Mouse (Mus musculus) 3T3-L1 (cell line): ENCODE measurements around the gene Ube2q2.
"Not testable (repeated sequence)": the region's sequence is repeated elsewhere in the genome, so short reads cannot be mapped to it uniquely, and the experiment has no call there.

Experiments used
- DNase-seq: peaks from one replicate; pipeline ENCODE4 v3.0.0-alpha.2; 2015; ENCODE audit warnings: low read depth, low spot score

Gene Ube2q2

GRCm38 (mm10) chr9:55148854-55149498, at the start of gene Ube2q2:
Gene Ube2q2, plus strand, starts transcription at chr9:55148854.
- peak; percentile 20 for DNase-seq

GRCm38 (mm10) chr9:55101117-55101516, 47.5 kb upstream of the Ube2q2 start:
- no peak for DNase-seq

GRCm38 (mm10) chr9:55102186-55102835, 46.3 kb upstream of the Ube2q2 start:
- no peak for DNase-seq

- DNase-seq = no peak
These were observed 45.6 kb upstream of the Ube2q2 start for GRCm38 (mm10) chr9:55102931-55103630.

GRCm38 (mm10) chr9:55110059-55110834, 38.4 kb upstream of the Ube2q2 start:
- DNase-seq = peak; percentile 94

- DNase-seq = not testable (repeated sequence)
These were observed 37.8 kb upstream of the Ube2q2 start for GRCm38 (mm10) chr9:55110835-55111217.

- peak; percentile 65 for DNase-seq
These were observed 33.9 kb upstream of the Ube2q2 start for GRCm38 (mm10) chr9:55114752-55115151.

- DNase-seq = no peak
These were observed 31.2 kb upstream of the Ube2q2 start for GRCm38 (mm10) chr9:55117293-55118055.

- no peak for DNase-seq
These were observed 26.1 kb upstream of the Ube2q2 start for GRCm38 (mm10) chr9:55122586-55122985.

- DNase-seq = peak; percentile 37
These were observed 22.9 kb upstream of the Ube2q2 start for GRCm38 (mm10) chr9:55125735-55126134.

GRCm38 (mm10) chr9:55126295-55126694, 22.4 kb upstream of the Ube2q2 start:
- peak; percentile 90 for DNase-seq

- no peak for DNase-seq
These were observed 16.8 kb upstream of the Ube2q2 start for GRCm38 (mm10) chr9:55131851-55132250.

GRCm38 (mm10) chr9:55136576-55136975, 12.1 kb upstream of the Ube2q2 start:
- peak; percentile 73 for DNase-seq

- no peak for DNase-seq
These were observed 11.5 kb upstream of the Ube2q2 start for GRCm38 (mm10) chr9:55137112-55137511.

- DNase-seq = peak; percentile 74
These were observed 8.7 kb upstream of the Ube2q2 start for GRCm38 (mm10) chr9:55139958-55140357.

GRCm38 (mm10) chr9:55149499-55150278, 1.0 kb downstream of the Ube2q2 start:
- peak; percentile 41 for DNase-seq

GRCm38 (mm10) chr9:55150279-55150726, 1.6 kb downstream of the Ube2q2 start:
- DNase-seq = peak; percentile 31

- DNase-seq = no peak
These were observed 2.4 kb downstream of the Ube2q2 start for GRCm38 (mm10) chr9:55151096-55151495.

GRCm38 (mm10) chr9:55152935-55153334, 4.3 kb downstream of the Ube2q2 start:
- DNase-seq = no peak
